Mouse (Mus musculus) R1 (cell line): Measurements from ENCODE around the gene Gm20388.
A peak's percentile ranks its signal among the peaks of the same experiment; 100 is the strongest.
"Not testable (repeated sequence)": the region's sequence is repeated elsewhere in the genome, so short reads cannot be mapped to it uniquely, and the experiment has no call there.

Experiments
- DNase-seq: peaks from one replicate; pipeline ENCODE4 v3.0.0-alpha.2; 2018; ENCODE audit warnings: low read depth, low spot score

Gm20388 gene

DNA sequence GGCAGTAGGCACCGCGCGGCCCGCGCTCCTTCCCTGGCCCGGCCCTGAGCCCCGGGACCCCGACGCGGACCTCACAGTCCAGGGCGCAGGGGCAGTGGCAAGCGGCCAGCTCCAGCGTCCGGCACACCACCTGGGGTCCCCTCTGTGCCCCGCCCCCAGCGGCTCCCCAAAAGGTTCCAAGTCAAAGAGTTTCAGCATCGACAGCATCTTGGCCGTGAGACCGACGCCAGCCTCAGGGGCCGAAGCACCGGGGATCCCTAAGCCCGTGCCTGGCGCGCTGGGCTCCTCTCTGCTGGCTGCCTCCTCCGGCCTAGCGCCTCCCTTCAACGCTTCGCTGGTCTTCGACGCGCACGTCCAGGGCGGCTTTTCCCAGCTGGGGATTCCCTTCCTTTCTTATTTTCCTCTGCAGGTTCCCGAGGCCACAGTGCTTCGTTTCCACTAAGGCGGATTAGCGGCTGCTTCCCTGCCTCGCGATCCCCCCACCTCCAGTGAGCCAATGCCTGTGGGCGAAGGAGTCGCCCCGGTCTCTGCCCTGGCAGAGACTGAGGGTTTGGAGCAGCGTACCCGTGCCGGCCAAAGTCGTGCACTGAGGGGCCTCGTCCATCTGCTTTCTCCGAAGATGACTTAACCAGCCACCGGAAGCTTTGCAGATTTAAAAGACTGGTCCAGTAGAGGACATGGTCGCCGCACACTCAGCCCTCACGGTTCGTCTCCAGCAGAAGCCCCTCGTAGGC, 1218.1 kb downstream of the Gm20388 start:
- no peak for DNase-seq

DNA sequence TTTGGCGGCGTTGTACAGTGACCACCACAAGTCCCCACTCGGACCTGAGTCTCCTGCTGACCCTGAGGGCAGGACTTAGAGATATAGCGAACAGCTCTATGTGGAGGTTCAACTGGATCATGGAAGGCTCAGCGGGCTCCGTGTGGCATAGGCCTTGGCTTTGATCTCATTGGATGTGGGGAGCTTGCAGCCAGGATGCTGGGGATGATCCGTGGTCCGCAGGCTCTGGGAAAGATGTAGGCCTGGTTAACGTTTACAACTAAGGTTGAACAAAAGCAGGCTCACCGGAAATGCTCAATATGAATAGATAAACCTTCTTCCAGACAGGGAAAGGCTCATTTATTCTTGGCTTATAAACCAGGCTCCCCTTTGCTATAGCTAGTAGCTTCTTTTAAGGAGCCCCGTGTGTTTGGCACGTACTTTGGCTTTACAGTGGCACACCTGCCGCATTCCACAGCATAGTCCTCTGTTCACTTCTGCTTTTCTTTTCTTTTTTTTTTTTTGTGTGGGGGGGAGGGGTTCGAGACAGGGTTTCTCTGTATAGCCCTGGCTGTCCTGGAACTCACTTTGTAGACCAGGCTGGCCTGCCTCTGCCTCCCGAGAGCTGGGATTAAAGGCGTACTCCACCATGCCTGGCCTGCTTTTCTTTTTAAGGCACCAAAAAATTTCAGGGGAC, 1218.8 kb downstream of the Gm20388 start:
- DNase-seq = no peak

DNA sequence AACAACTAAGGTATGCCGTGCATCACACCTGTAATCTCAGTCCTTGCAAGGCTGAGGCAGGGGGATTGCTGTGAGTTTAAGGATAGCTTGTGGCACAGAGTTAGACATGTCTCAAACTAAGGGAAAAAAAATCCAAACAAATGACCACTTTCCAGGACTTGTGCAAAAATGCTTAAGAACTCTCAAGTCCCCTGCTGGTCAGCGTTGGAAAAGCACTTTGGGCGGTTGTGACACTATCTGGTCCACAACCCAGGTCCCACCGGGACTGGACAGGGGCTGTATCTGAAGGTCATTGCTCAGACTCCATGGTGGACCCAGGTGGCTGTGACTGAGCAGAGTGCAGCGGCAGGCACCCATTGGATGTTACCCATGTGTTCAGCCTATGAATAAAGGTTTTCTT, 1219.9 kb downstream of the Gm20388 start:
- peak; percentile 63 for DNase-seq

GRCm38 (mm10) chr8:121132961-121133513, 1222.4 kb downstream of the Gm20388 start:
- DNase-seq = no peak

DNA sequence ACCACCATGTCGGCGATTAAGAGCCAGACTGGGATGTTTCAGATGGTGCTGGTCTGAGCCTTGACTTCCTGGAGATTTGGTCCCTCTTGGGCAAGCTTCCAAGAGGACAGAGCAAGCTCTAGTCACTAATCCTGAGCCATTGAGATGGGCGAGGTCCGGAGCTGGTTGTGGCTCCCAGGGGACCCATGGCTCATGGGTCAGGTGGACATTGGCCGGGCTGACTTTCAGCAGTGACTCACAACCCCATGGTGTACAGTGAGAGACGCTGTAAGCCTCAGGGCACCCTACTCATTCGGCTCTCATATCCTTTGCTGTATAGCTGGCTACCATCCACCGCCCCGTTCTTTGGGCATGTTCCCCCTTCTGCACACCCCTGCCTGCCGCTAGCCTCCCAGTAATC, 1223.5 kb downstream of the Gm20388 start:
- no peak for DNase-seq

DNA sequence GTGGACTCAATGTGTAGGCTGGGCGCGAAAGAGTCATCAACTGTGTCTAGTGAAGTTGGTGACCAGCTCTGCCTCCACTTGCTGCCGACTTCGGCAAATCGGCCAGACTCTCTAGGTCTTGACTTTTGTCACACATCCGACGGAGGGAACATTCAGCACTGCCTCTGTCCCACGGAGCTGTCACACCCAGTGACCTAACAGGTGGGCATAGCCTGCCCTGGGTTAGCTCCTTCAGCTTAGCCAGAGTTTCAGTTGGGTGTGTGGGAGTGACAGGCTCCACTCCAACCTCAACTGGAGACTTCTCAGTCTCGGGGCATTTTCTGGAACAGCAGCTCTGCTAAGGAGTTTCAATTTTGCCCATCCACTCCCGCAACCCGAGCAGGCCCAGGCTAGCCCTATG, 1223.9 kb downstream of the Gm20388 start:
- no peak for DNase-seq

DNA sequence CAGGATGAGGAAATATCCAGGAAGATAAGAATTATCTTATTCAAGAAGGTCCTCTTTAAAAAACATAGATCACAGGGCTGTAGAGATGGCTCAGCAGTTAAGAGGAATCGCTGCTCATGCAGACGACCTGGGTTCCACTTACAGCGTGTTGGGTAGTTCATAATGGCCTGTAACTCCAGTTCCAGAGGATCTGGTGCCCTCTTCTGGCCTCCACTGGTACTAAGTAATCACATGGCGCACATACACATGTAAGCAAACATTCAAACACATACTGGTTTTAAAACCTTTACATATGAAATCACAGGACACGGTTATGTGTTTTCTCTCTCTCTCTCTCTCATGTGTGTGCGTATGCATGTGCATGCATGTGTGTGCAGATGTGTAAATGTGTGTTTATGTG, 1226.2 kb downstream of the Gm20388 start:
- DNase-seq = peak; percentile 56

- DNase-seq = not testable (repeated sequence)
These were observed 1235.0 kb downstream of the Gm20388 start for GRCm38 (mm10) chr8:121145457-121146134.

DNA sequence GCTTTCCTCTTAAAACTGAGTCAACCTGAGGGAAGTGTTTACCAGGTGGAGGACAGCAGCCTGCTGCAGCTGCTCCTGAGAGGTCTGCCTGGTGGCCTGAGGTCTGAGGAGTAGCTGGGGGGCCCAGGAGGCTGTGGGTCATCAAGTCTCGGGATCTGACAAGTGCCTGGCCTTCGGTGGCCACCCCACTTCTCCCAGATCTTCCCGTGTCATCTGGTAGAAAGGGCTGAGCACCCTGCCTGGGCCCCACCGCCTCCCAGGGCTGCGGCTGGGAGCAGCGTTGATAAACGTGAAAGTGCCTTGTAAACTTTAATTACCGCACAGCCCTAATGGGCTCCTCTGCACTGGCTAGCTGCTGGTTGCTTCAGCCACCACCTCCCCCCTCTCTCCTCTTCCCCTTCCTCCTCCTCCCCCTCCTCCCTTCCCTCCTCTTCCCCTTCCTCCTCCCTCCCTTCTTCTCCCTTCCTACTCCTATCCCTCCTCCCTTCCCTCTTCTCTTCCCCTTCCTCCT, 1238.0 kb downstream of the Gm20388 start:
- DNase-seq = no peak

DNA sequence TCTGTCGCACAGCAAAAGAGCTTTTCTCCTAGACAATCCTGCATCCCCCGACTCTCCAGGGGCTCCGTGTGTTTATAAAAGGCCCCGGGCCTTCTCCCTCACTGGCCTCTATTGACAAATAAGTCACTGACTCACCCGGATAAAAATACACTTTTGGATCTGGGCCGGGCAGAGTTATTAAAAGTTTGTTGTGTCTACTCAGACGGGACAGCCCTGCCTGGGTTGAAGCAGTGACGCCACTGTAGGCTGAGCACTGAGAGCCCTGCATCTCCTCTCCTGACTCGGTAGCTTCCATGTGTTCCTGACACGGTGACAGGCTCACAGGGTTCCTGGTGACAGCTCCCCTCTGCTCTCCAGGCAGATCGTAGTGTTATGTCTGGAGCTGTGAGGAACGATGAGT, 1241.8 kb downstream of the Gm20388 start:
- no peak for DNase-seq

GRCm38 (mm10) chr8:121156990-121157491, 1246.4 kb downstream of the Gm20388 start:
- DNase-seq = no peak

DNA sequence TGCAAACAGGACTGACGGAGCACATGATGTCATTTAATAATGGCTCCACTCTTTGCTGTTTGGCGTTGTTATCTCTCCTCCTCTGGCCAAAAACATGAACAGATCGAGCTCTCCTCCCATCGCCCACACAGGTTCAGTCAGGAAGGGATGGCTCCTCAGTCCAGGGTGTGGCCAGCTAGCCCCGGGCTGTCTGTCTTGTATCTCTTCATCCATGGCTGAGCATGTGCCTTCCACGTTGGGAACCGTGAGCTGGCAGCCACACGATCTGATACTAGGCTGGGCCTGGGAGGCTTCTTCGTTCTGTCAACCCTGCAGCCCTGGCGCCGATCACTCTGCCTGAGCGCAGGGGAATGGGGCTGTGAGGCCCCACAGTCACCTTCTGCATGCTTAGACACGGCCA, 1248.2 kb downstream of the Gm20388 start:
- no peak for DNase-seq

DNA sequence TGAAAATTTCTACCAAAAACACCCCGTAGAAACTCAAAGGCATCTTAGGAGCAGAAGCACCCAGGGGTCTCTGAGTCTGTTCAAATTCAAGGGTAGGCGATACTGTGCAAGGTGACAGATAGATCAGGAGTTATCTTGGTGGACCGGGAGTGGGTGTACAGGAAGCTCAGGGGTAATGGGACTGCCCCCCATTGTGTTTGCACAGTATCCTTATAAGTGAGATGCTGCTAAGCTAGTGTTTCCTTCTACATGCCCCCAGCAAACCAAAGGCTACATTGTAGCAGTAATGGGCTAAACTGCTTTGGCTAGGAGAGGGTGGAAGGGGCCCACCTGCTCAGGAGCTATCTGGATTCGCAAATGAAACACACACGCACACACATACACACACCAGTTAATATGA, 1250.8 kb downstream of the Gm20388 start:
- DNase-seq = no peak

GRCm38 (mm10) chr8:121162413-121162812, 1251.8 kb downstream of the Gm20388 start:
- DNase-seq = no peak

DNA sequence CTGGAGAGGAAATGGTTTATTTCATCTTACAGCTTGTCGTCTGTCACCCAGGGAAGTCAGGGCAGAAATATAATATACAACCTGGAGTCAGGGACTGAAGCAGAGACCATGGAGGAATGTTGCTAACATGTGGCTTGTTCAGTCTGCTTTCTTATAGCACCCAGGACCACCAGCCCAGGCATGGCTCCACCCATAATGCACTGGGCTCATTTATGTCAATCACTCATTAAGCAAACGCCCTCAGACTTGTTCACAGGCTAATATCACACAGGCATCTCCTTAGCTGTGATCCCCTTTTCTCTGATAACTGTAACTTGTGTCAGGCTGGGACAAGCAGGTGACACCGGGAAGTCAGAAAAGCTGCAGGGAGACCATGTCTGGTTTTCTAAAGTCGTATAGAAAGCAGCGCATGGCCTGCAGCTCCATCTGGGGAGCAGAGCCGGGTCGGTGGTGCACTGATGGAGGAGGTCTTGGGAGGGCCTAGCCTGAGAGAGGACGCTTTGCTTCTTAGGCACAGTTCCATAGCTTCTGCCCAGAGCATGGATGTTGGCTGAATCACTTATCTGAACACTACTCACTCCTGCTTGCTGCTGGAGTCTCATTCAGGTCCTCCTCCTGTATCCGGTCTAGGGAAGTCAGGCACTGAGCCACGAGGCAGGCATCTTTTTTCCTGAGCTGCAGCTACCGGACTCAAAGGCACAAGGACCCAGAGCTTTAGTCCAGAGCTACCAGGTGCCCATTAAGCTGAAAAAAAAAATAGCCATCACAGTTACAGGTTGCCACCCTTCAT, 1252.5 kb downstream of the Gm20388 start:
- no peak for DNase-seq

DNA sequence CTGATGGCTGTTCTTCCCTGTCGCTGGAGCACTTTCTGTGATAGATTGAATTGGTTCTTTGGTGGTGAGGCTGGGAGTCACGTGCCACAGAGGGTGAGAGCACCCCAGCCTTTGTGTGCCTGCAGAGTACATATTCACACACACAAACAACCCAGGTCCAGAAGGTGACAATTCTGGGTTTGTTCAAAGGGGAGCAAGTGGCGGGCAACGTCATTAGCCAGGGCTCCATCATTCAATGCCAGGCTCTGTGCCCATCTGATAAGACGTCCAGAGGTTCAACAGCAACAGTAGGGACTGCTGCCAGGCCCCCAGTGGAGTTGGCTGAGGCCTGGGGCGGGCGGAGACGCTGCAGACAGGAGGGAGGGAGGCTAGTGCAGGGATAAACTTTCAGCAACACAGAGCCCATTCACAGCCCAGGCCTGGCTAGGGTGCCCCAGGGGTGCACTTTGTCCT, 1253.4 kb downstream of the Gm20388 start:
- no peak for DNase-seq

- no peak for DNase-seq
These were observed 1257.4 kb downstream of the Gm20388 start for GRCm38 (mm10) chr8:121168033-121168432.

- peak; percentile 9 for DNase-seq
These were observed 1259.5 kb downstream of the Gm20388 start for GRCm38 (mm10) chr8:121170116-121170515.

DNA sequence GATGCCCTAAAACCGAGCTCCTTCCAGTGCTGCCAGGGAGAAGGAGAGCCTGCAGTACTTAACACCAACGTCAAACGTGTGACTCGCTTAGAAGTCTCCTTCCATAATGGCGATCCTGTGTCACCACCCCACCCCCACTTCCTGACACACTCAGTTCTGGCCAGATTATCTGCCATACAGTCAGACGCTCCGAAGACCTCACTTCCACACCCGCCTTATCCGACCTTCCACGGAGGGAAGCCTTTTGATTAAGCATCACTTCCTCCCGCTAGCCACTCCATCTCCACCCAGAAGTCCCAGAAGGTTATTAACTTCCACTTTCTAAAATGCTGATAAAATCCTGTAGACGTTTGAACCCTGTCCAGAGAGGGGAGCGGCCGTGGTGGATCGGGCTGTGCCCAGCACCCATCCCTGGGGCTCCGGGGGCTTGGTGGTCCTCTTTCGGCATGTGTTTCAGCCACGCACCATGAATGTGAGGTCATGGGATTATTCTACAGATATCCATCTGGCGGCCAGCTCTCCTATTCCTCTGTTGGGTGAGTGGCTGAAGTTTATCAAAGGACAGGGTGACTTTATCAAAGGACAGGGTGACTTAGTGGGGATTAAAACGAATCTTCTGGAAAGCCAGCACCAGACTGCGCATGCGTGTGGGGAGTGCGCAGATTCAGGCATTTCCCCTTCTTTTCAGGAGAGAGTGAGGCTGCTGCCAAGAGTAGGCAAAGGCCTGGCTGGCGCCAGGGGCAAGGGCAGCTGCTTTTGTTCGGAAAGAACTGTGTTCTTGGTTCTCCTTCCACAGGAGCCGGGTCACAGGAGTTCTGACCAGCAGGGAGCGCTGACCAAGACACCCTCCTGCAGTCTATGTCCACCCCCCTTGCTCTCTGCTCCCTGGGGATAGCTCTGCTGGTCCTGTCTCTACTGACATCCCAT, 1260.2 kb downstream of the Gm20388 start:
- no peak for DNase-seq

DNA sequence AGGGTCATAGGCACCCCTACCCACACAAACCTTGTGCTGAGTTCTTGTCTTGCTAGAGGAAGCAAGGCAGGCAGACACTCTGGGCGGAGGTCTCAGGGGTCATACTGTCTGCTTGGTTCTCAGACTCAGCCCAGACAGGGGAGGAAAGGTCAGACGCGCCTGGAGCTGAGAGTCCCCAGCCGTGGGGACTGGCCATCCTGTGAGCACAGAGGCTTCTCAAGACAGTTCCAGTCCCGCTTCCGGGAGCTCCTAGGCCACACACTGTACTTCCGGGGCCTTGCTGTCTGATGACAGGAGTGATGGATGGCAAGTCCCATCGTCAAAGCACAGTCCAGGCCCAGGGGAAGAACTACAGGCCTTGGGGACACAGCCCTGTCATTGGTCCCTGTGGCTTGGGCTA, 1261.9 kb downstream of the Gm20388 start:
- no peak for DNase-seq
